Mouse (Mus musculus): ENCODE results near the gene Lzts2.
"Not testable (repeated sequence)": the region's sequence is repeated elsewhere in the genome, so short reads cannot be mapped to it uniquely, and the experiment has no call there.

Gene Lzts2

GRCm38 (mm10) chr19:45026958-45027670, 12.9 kb downstream of the Lzts2 start:
- peak in 1 of 2 experiments; percentile 18 for DNase-seq

- DNase-seq = peak in 1 of 2 experiments; percentile 22
Observed at GRCm38 (mm10) chr19:45027848-45028247, 13.6 kb downstream of the Lzts2 start.

GRCm38 (mm10) chr19:45028746-45029145, 14.5 kb downstream of the Lzts2 start:
- peak in 1 of 2 experiments; percentile 30 for DNase-seq

GRCm38 (mm10) chr19:45029571-45029970, 15.4 kb downstream of the Lzts2 start:
- DNase-seq = no peak

GRCm38 (mm10) chr19:45030111-45030510, 15.9 kb downstream of the Lzts2 start:
- peak; percentile 78 to 80 for DNase-seq

GRCm38 (mm10) chr19:45030746-45031693, 16.8 kb downstream of the Lzts2 start:
- DNase-seq = peak; percentile 81 to 87

- peak; percentile 82 to 86 for DNase-seq
Observed at GRCm38 (mm10) chr19:45031780-45032179, 17.6 kb downstream of the Lzts2 start.

GRCm38 (mm10) chr19:45032570-45033332, 18.5 kb downstream of the Lzts2 start:
- no peak for DNase-seq

GRCm38 (mm10) chr19:45036867-45037266, 22.7 kb downstream of the Lzts2 start:
- peak; percentile 74 to 81 for DNase-seq

GRCm38 (mm10) chr19:45038198-45038597, 24.0 kb downstream of the Lzts2 start:
- DNase-seq = not testable (repeated sequence)

- no peak for DNase-seq
Observed at GRCm38 (mm10) chr19:45040214-45040613, 26.0 kb downstream of the Lzts2 start.

- no peak for DNase-seq
Observed at GRCm38 (mm10) chr19:45044389-45044927, 30.2 kb downstream of the Lzts2 start.

GRCm38 (mm10) chr19:45045236-45045635, 31.0 kb downstream of the Lzts2 start:
- DNase-seq = no peak

GRCm38 (mm10) chr19:45045651-45046050, 31.4 kb downstream of the Lzts2 start, which contains the start of gene Pdzd7:
Gene Pdzd7 (minus strand): TSS chr19:45045717.
- DNase-seq = no peak

GRCm38 (mm10) chr19:45046523-45047321, 32.5 kb downstream of the Lzts2 start:
- peak; percentile 89 to 93 for DNase-seq

- peak; percentile 97 for DNase-seq
Observed at GRCm38 (mm10) chr19:45047417-45047934, 33.3 kb downstream of the Lzts2 start, which contains the start of gene Sfxn3. Gene Sfxn3 (plus strand): TSS chr19:45047503.

- DNase-seq = peak; percentile 79 to 82
Observed at GRCm38 (mm10) chr19:45047935-45048643, 33.9 kb downstream of the Lzts2 start.

GRCm38 (mm10) chr19:45048644-45049365, 34.6 kb downstream of the Lzts2 start:
- DNase-seq = no peak

GRCm38 (mm10) chr19:45049523-45049922, 35.3 kb downstream of the Lzts2 start:
- DNase-seq = no peak

GRCm38 (mm10) chr19:45053451-45053850, 39.2 kb downstream of the Lzts2 start:
- no peak for DNase-seq
